In the genomic region with DNA sequence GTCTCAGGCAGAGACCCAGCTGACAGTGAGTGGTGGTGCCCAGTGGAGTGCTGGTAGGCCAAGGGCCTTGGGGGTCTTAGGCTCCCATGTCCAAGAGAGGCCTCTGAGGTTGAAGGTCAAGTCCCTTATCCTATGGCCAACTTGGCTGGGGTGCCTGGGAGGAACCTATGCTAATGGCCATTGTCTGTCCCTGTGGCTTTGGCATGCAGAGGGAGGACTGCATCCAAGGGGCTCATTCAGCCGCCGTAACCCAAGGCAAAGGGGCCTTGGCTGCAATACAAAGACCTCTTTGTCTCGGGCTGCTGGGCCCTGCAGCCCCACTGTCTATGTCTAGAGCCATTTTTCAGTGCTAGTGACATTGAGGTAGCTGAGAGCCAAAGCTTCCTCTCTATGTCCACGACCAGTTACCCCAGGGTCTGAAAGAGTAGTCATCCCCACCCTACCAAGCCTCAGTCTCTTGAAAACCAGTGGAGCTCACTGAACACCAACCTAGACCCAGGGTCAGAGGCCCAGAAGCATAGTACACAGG, we compare ENCODE assay signal across 11 mouse cellular contexts. TPM values are rescaled to one million over a fixed set of nuclear protein-coding genes. Genes with fewer than 3 reads are reported as not detected.
DNase-seq lines count a peak whose midpoint lies in the region; ATAC-seq and TF ChIP-seq lines count a peak whose summit lies in the region.
"Had no signal": no experiment of that assay in that cellular context is flagged by ENCODE, and none has a peak within 500 bp of the region (broad histone marks: within the 10 kb centered on the region; RNA-seq: fewer than 3 reads in every experiment).

No protein-coding gene starts in this region.

- H3K27me3 ChIP-seq in hindbrain, embryonic 10.5 days (ENCODE audit: insufficient read depth, poor library complexity, severe bottlenecking): 0 out of 2 replicates have a peak, but pooled peaks cover 10% of the 10 kb centered on the region
- H3K27me3 ChIP-seq in midbrain, embryonic 10.5 days (ENCODE audit: low read depth, poor library complexity, severe bottlenecking): no peaks in the 10 kb centered on the region; the same call in 1 of the 2 replicates
- no peaks in the 10 kb centered on the region for H3K27me3 ChIP-seq in kidney, embryonic 15.5 days
- no peaks in the 10 kb centered on the region for H3K27me3 ChIP-seq in heart, embryonic 11.5 days (ENCODE audit: control insufficient read depth, insufficient read depth, low read length)

- H3K27ac ChIP-seq in layer of hippocampus, adult 2 months: peak overlapping the region; percentile 80
- peak overlapping the region; percentile 91 for H3K27ac ChIP-seq in hindbrain, embryonic 10.5 days
- peak overlapping the region; percentile 82 for H3K27ac ChIP-seq in midbrain, embryonic 10.5 days (replicated peaks)
- H3K27ac ChIP-seq in kidney, embryonic 15.5 days: no peak overlapping the region
- no peak overlapping the region for H3K27ac ChIP-seq in heart, embryonic 11.5 days (ENCODE audit: low read depth, low read length)

- 23% methylated on average over 4 of the region's 4 CpGs for WGBS in hindbrain, embryonic 10.5 days
- WGBS in midbrain, embryonic 10.5 days: 32% methylated on average over 4 of the region's 4 CpGs
- WGBS in kidney, embryonic 15.5 days: 58% methylated on average over 4 of the region's 4 CpGs
- WGBS in heart, embryonic 11.5 days (ENCODE audit: insufficient replicate concordance): 60% methylated on average over 4 of the region's 4 CpGs

- TF ChIP-seq CTCF in layer of hippocampus, adult 2 months (conservative IDR thresholded peaks at IDR 0.05): no peak

- H3K4me1 ChIP-seq in hindbrain, embryonic 10.5 days (replicated peaks): peaks cover 88% of the 10 kb centered on the region
- peaks cover 71% of the 10 kb centered on the region for H3K4me1 ChIP-seq in midbrain, embryonic 10.5 days
- H3K4me1 ChIP-seq in kidney, embryonic 15.5 days: peaks cover 24% of the 10 kb centered on the region
- no peaks in the 10 kb centered on the region for H3K4me1 ChIP-seq in heart, embryonic 11.5 days (ENCODE audit: control insufficient read depth, insufficient read depth, low read length)

- no peak overlapping the region for H3K4me3 ChIP-seq in layer of hippocampus, adult 2 months
- peak overlapping the region; percentile 22; the same call in 1 of the 2 replicates for H3K4me3 ChIP-seq in hindbrain, embryonic 10.5 days
- peak overlapping the region; percentile 16 for H3K4me3 ChIP-seq in midbrain, embryonic 10.5 days
- H3K4me3 ChIP-seq in kidney, embryonic 15.5 days (replicated peaks): no peak overlapping the region
- no peak overlapping the region for H3K4me3 ChIP-seq in heart, embryonic 11.5 days (ENCODE audit: low read depth, low read length)
- H3K4me3 ChIP-seq: megakaryocyte, embryonic 14.5 days had no signal

- ATAC-seq in kidney, embryonic 15.5 days (replicated peaks; ENCODE audit: low FRiP score): no peak
- ATAC-seq in heart, embryonic 11.5 days (replicated peaks; ENCODE audit: insufficient number of reproducible peaks, low FRiP score, low TSS enrichment): no peak

- no peak overlapping the region for H3K9ac ChIP-seq in kidney, embryonic 15.5 days
- no peak overlapping the region for H3K9ac ChIP-seq in heart, embryonic 11.5 days (ENCODE audit: low read depth, low read length)

- no peaks in the 10 kb centered on the region for H3K36me3 ChIP-seq in hindbrain, embryonic 10.5 days
- no peaks in the 10 kb centered on the region for H3K36me3 ChIP-seq in midbrain, embryonic 10.5 days
- H3K36me3 ChIP-seq in kidney, embryonic 15.5 days: no peaks in the 10 kb centered on the region
- H3K36me3 ChIP-seq in heart, embryonic 11.5 days (ENCODE audit: control insufficient read depth, insufficient read depth, low read length): no peaks in the 10 kb centered on the region

- peak; percentile 31 to 69 for DNase-seq in layer of hippocampus, adult 2 months (ENCODE audit: low spot score in 2 of 2)
- no peak for DNase-seq in layer of hippocampus, postnatal 25 days (ENCODE audit: extremely low spot score in 1 of 2, low spot score in 1 of 2)
- DNase-seq in hindbrain, embryonic 10.5 days (ENCODE audit: low spot score): peak; percentile 77
- peak; percentile 68 for DNase-seq in midbrain, embryonic 10.5 days (ENCODE audit: low spot score)
- DNase-seq in right cerebral cortex, postnatal 36 days (ENCODE audit: low spot score in 2 of 2): peak; percentile 14 to 26
- DNase-seq in urinary bladder, postnatal 25 days (ENCODE audit: low spot score): no peak
- DNase-seq: adrenal gland, postnatal 36 days had no signal

- H3K9me3 ChIP-seq in hindbrain, embryonic 10.5 days: no peaks in the 10 kb centered on the region
- no peaks in the 10 kb centered on the region for H3K9me3 ChIP-seq in midbrain, embryonic 10.5 days (replicated peaks)
- no peaks in the 10 kb centered on the region for H3K9me3 ChIP-seq in kidney, embryonic 15.5 days (replicated peaks)
- no peaks in the 10 kb centered on the region for H3K9me3 ChIP-seq in heart, embryonic 11.5 days (replicated peaks; ENCODE audit: control insufficient read depth, low read length)
- H3K9me3 ChIP-seq: megakaryocyte, embryonic 14.5 days had no signal

- no peak overlapping the region for H3K4me2 ChIP-seq in kidney, embryonic 15.5 days
- no peak overlapping the region for H3K4me2 ChIP-seq in heart, embryonic 11.5 days

RNA-seq across cellular contexts. Expression of a gene that starts 19.1 kb away (rescaled TPM):
- total RNA-seq in layer of hippocampus, adult 2 months (2021): 10 to 100 TPM; 32.7 to 35.7 TPM
- 10 to 100 TPM; 31.4 to 38.0 TPM for total RNA-seq in layer of hippocampus, postnatal 25 days (2021)
- 39.1 and 46.4 TPM in 2 replicates for polyA plus RNA-seq in hindbrain, embryonic 10.5 days (2016; fragmentation: Nextera tagmentation; extraction: Ambion mirVana)
- polyA plus RNA-seq in midbrain, embryonic 10.5 days (2016; fragmentation: Nextera tagmentation; extraction: Ambion mirVana): 30.1 and 38.3 TPM in 2 replicates
- 22.0 and 24.6 TPM in 2 replicates for polyA plus RNA-seq in kidney, embryonic 15.5 days (2015; fragmentation: Nextera tagmentation; extraction: Ambion mirVana)
- 20.9 and 23.5 TPM in 2 replicates for polyA plus RNA-seq in heart, embryonic 11.5 days (2014; fragmentation: Nextera tagmentation; extraction: Ambion mirVana)

RNA-seq across cellular contexts. Expression of a gene that starts 44.2 kb away (rescaled TPM):
- total RNA-seq in layer of hippocampus, adult 2 months (2021): 10 to 100 TPM; 72.2 to 74.3 TPM
- total RNA-seq in layer of hippocampus, postnatal 25 days (2021): 10 to 100 TPM; 56.8 to 68.2 TPM
- 78.3 and 101 TPM in 2 replicates for polyA plus RNA-seq in hindbrain, embryonic 10.5 days (2016; fragmentation: Nextera tagmentation; extraction: Ambion mirVana)
- polyA plus RNA-seq in midbrain, embryonic 10.5 days (2016; fragmentation: Nextera tagmentation; extraction: Ambion mirVana): 68.5 and 85.7 TPM in 2 replicates
- polyA plus RNA-seq in kidney, embryonic 15.5 days (2015; fragmentation: Nextera tagmentation; extraction: Ambion mirVana): 218 and 219 TPM in 2 replicates
- 145 and 157 TPM in 2 replicates for polyA plus RNA-seq in heart, embryonic 11.5 days (2014; fragmentation: Nextera tagmentation; extraction: Ambion mirVana)

RNA-seq across cellular contexts. Expression of a gene that starts 50.9 kb away (rescaled TPM):
- total RNA-seq in layer of hippocampus, adult 2 months (2021): not detected
- not detected for total RNA-seq in layer of hippocampus, postnatal 25 days (2021)
- not detected in 2 replicates for polyA plus RNA-seq in hindbrain, embryonic 10.5 days (2016; fragmentation: Nextera tagmentation; extraction: Ambion mirVana)
- polyA plus RNA-seq in midbrain, embryonic 10.5 days (2016; fragmentation: Nextera tagmentation; extraction: Ambion mirVana): not detected in 2 replicates
- polyA plus RNA-seq in kidney, embryonic 15.5 days (2015; fragmentation: Nextera tagmentation; extraction: Ambion mirVana): not detected in 2 replicates
- not detected in 2 replicates for polyA plus RNA-seq in heart, embryonic 11.5 days (2014; fragmentation: Nextera tagmentation; extraction: Ambion mirVana)
- total RNA-seq: adrenal gland, postnatal 36 days had no signal
- polyA plus RNA-seq: limb, embryonic 11.5 days had no signal

Comparison
In these comparisons a context has a peak if more than half of its experiments do, and no peak if none do; other contexts are left out.
1. DNase-seq: peak in layer of hippocampus, adult 2 months (2 of 2), hindbrain, embryonic 10.5 days (single experiment), midbrain, embryonic 10.5 days (single experiment) and right cerebral cortex, postnatal 36 days (2 of 2); none in layer of hippocampus, postnatal 25 days (0 of 2) and urinary bladder, postnatal 25 days (single experiment).
2. H3K27ac ChIP-seq: peak in layer of hippocampus, adult 2 months (single experiment), hindbrain, embryonic 10.5 days (single experiment) and midbrain, embryonic 10.5 days (single experiment); none in kidney, embryonic 15.5 days (single experiment) and heart, embryonic 11.5 days (single experiment).
3. H3K4me3 ChIP-seq: peak in hindbrain, embryonic 10.5 days (single experiment) and midbrain, embryonic 10.5 days (single experiment); none in layer of hippocampus, adult 2 months (single experiment), kidney, embryonic 15.5 days (single experiment) and heart, embryonic 11.5 days (single experiment).